Mouse (Mus musculus): ENCODE results near the gene Dmtf1. TPM values are rescaled to one million over a fixed set of nuclear protein-coding genes. Genes with fewer than 3 reads are reported as not detected.
A peak's percentile ranks its signal among the peaks of the same experiment; 100 is the strongest.

The Dmtf1 gene
- polyA plus RNA-seq, 1 experiment from 2014 or later, result 68.6 TPM

GRCm38 (mm10) chr5:9114162-9114561 is 47.4 kb downstream of the Dmtf1 start:
- H3K9me3 ChIP-seq (ENCODE audit: control insufficient read depth, low read length), result no peaks in the 10 kb centered on the region
- peaks cover 12% of the 10 kb centered on the region for H3K36me3 ChIP-seq (ENCODE audit: control insufficient read depth, insufficient read depth, low read length)
- no peak overlapping the region for H3K27ac ChIP-seq (ENCODE audit: low read depth, low read length)
- no peak overlapping the region for H3K9ac ChIP-seq (replicated peaks; ENCODE audit: low read depth, low read length)
- ATAC-seq (ENCODE audit: low read depth), result no peak
- no peak overlapping the region for H3K4me2 ChIP-seq (ENCODE audit: low read depth, low read length)
- no peaks in the 10 kb centered on the region for H3K27me3 ChIP-seq (ENCODE audit: control insufficient read depth, insufficient read depth, low read length)
- WGBS, result 54% methylated on average over 6 of the region's 6 CpGs
- no peak overlapping the region for H3K4me3 ChIP-seq (ENCODE audit: low read depth, low read length)
- no peaks in the 10 kb centered on the region for H3K4me1 ChIP-seq (ENCODE audit: control insufficient read depth, insufficient read depth, low read length)

DNA sequence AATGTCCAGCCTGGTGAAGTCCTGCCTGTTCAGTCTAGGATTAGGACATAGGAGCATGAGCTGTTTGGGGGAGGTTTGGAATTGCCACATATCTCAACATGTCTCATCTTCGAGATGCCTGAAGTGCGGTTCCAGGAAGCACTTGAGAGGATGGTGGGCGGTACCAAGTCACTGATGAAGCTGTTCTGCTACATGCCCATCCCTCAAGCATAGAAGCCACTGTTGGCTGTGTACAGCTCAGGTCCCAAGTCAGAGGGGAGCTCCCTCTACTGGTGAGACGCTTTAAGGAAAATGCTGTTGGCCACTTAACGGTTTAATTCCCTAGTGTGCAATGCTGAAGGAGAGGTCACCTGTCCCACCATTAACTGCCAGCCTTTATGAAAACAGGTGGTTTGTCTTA is 49.8 kb downstream of the Dmtf1 start:
- no peak overlapping the region for H3K4me3 ChIP-seq (ENCODE audit: low read depth, low read length)
- no peaks in the 10 kb centered on the region; the same call in 1 of the 2 replicates for H3K36me3 ChIP-seq (ENCODE audit: control insufficient read depth, insufficient read depth, low read length)
- H3K9ac ChIP-seq (replicated peaks; ENCODE audit: low read depth, low read length), result no peak overlapping the region
- WGBS, result 22% methylated on average over 5 of the region's 5 CpGs
- no peaks in the 10 kb centered on the region for H3K4me1 ChIP-seq (ENCODE audit: control insufficient read depth, insufficient read depth, low read length)
- no peaks in the 10 kb centered on the region for H3K9me3 ChIP-seq (ENCODE audit: control insufficient read depth, low read length)
- H3K27ac ChIP-seq (ENCODE audit: low read depth, low read length), result no peak overlapping the region
- peak; percentile 80 for ATAC-seq (ENCODE audit: low read depth)
- H3K4me2 ChIP-seq (ENCODE audit: low read depth, low read length), result no peak overlapping the region
- no peaks in the 10 kb centered on the region for H3K27me3 ChIP-seq (ENCODE audit: control insufficient read depth, insufficient read depth, low read length)

GRCm38 (mm10) chr5:9111285-9111684 is 50.3 kb downstream of the Dmtf1 start:
- H3K9ac ChIP-seq (replicated peaks; ENCODE audit: low read depth, low read length), result no peak overlapping the region
- no peaks in the 10 kb centered on the region; the same call in 1 of the 2 replicates for H3K36me3 ChIP-seq (ENCODE audit: control insufficient read depth, insufficient read depth, low read length)
- H3K4me1 ChIP-seq (ENCODE audit: control insufficient read depth, insufficient read depth, low read length), result no peaks in the 10 kb centered on the region
- H3K9me3 ChIP-seq (ENCODE audit: control insufficient read depth, low read length), result no peaks in the 10 kb centered on the region
- no peak overlapping the region for H3K27ac ChIP-seq (ENCODE audit: low read depth, low read length)
- H3K4me3 ChIP-seq (ENCODE audit: low read depth, low read length), result no peak overlapping the region
- 54% methylated on average over 2 of the region's 2 CpGs for WGBS
- ATAC-seq (ENCODE audit: low read depth), result no peak; the same call in 1 of the 2 replicates
- no peaks in the 10 kb centered on the region for H3K27me3 ChIP-seq (ENCODE audit: control insufficient read depth, insufficient read depth, low read length)
- no peak overlapping the region for H3K4me2 ChIP-seq (ENCODE audit: low read depth, low read length)

- ATAC-seq (ENCODE audit: low read depth), result no peak
Observed at GRCm38 (mm10) chr5:9109582-9109981, 52.0 kb downstream of the Dmtf1 start.

GRCm38 (mm10) chr5:9108490-9108889 is 53.1 kb downstream of the Dmtf1 start:
- H3K36me3 ChIP-seq (ENCODE audit: control insufficient read depth, insufficient read depth, low read length), result no peaks in the 10 kb centered on the region
- H3K27me3 ChIP-seq (ENCODE audit: control insufficient read depth, insufficient read depth, low read length), result no peaks in the 10 kb centered on the region
- no peak for ATAC-seq (ENCODE audit: low read depth)
- H3K27ac ChIP-seq (ENCODE audit: low read depth, low read length), result no peak overlapping the region
- WGBS, result 81% methylated on average over 5 of the region's 5 CpGs
- H3K4me1 ChIP-seq (ENCODE audit: control insufficient read depth, insufficient read depth, low read length), result no peaks in the 10 kb centered on the region
- no peaks in the 10 kb centered on the region for H3K9me3 ChIP-seq (ENCODE audit: control insufficient read depth, low read length)
- H3K4me2 ChIP-seq (ENCODE audit: low read depth, low read length), result no peak overlapping the region
- no peak overlapping the region for H3K9ac ChIP-seq (replicated peaks; ENCODE audit: low read depth, low read length)
- H3K4me3 ChIP-seq (ENCODE audit: low read depth, low read length), result no peak overlapping the region

More at GRCm38 (mm10) chr5:9109582-9109981, 52.0 kb downstream of the Dmtf1 start:
- H3K36me3 ChIP-seq (ENCODE audit: control insufficient read depth, insufficient read depth, low read length), result no peaks in the 10 kb centered on the region
- no peak overlapping the region for H3K27ac ChIP-seq (ENCODE audit: low read depth, low read length)
- H3K9ac ChIP-seq (replicated peaks; ENCODE audit: low read depth, low read length), result no peak overlapping the region
- no peaks in the 10 kb centered on the region for H3K27me3 ChIP-seq (ENCODE audit: control insufficient read depth, insufficient read depth, low read length)
- no peaks in the 10 kb centered on the region for H3K4me1 ChIP-seq (ENCODE audit: control insufficient read depth, insufficient read depth, low read length)
- H3K4me2 ChIP-seq (ENCODE audit: low read depth, low read length), result no peak overlapping the region
- no peak overlapping the region for H3K4me3 ChIP-seq (ENCODE audit: low read depth, low read length)
- no peaks in the 10 kb centered on the region for H3K9me3 ChIP-seq (ENCODE audit: control insufficient read depth, low read length)

- no peak for ATAC-seq (ENCODE audit: low read depth)
- H3K4me2 ChIP-seq (ENCODE audit: low read depth, low read length), result no peak overlapping the region
- no peak overlapping the region for H3K9ac ChIP-seq (replicated peaks; ENCODE audit: low read depth, low read length)
- H3K9me3 ChIP-seq (ENCODE audit: control insufficient read depth, low read length), result no peaks in the 10 kb centered on the region
- H3K4me3 ChIP-seq (ENCODE audit: low read depth, low read length), result no peak overlapping the region
- 87% methylated on average over 8 of the region's 8 CpGs for WGBS
- no peaks in the 10 kb centered on the region for H3K27me3 ChIP-seq (ENCODE audit: control insufficient read depth, insufficient read depth, low read length)
- no peaks in the 10 kb centered on the region for H3K4me1 ChIP-seq (ENCODE audit: control insufficient read depth, insufficient read depth, low read length)
- H3K36me3 ChIP-seq (ENCODE audit: control insufficient read depth, insufficient read depth, low read length), result no peaks in the 10 kb centered on the region
- H3K27ac ChIP-seq (ENCODE audit: low read depth, low read length), result no peak overlapping the region
Observed at GRCm38 (mm10) chr5:9107296-9108089, 54.1 kb downstream of the Dmtf1 start.

- Histone ChIP-seq H3K4me2 (ENCODE audit: low read depth, low read length) (no peak overlapping the region), H3K4me1 (ENCODE audit: control insufficient read depth, insufficient read depth, low read length) (no peaks in the 10 kb centered on the region), H3K9ac (replicated peaks; ENCODE audit: low read depth, low read length) (no peak overlapping the region), H3K9me3 (ENCODE audit: control insufficient read depth, low read length) (no peaks in the 10 kb centered on the region), H3K27me3 (ENCODE audit: control insufficient read depth, insufficient read depth, low read length) (no peaks in the 10 kb centered on the region), H3K27ac (ENCODE audit: low read depth, low read length) (no peak overlapping the region), H3K4me3 (ENCODE audit: low read depth, low read length) (no peak overlapping the region), H3K36me3 (ENCODE audit: control insufficient read depth, insufficient read depth, low read length) (no peaks in the 10 kb centered on the region)
- WGBS, result 91% methylated on average over 6 of the region's 6 CpGs
- ATAC-seq (ENCODE audit: low read depth), result no peak
Observed at GRCm38 (mm10) chr5:9106806-9107205, 54.8 kb downstream of the Dmtf1 start.

DNA sequence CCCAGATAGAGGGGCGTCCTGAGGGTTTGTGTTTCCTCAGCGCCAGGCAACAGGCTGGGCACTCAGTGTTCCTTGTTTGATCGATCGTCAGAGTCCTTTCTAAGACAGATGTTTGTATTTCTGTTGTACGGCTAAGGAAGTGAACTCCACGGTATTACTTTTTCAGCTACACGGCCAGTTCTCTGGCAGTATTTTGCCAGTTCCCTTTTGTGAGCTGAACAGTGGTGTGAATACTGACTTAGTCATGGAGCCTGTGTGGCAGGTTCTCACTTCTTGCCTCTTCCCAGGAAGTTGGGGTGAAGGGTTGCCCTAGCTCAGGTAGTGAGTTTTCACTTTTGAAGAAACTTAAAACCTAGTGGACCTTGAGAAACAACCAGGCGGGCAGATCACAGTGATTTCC is 57.6 kb downstream of the Dmtf1 start:
- no peak overlapping the region for H3K4me2 ChIP-seq (ENCODE audit: low read depth, low read length)
- no peak overlapping the region for H3K4me3 ChIP-seq (ENCODE audit: low read depth, low read length)
- H3K36me3 ChIP-seq (ENCODE audit: control insufficient read depth, insufficient read depth, low read length), result no peaks in the 10 kb centered on the region
- WGBS, result 87% methylated on average over 8 of the region's 8 CpGs
- no peaks in the 10 kb centered on the region for H3K4me1 ChIP-seq (ENCODE audit: control insufficient read depth, insufficient read depth, low read length)
- H3K27me3 ChIP-seq (ENCODE audit: control insufficient read depth, insufficient read depth, low read length), result no peaks in the 10 kb centered on the region; the same call in 1 of the 2 replicates
- H3K27ac ChIP-seq (ENCODE audit: low read depth, low read length), result no peak overlapping the region
- H3K9me3 ChIP-seq (ENCODE audit: control insufficient read depth, low read length), result no peaks in the 10 kb centered on the region
- ATAC-seq (ENCODE audit: low read depth), result no peak
- no peak overlapping the region for H3K9ac ChIP-seq (replicated peaks; ENCODE audit: low read depth, low read length)

DNA sequence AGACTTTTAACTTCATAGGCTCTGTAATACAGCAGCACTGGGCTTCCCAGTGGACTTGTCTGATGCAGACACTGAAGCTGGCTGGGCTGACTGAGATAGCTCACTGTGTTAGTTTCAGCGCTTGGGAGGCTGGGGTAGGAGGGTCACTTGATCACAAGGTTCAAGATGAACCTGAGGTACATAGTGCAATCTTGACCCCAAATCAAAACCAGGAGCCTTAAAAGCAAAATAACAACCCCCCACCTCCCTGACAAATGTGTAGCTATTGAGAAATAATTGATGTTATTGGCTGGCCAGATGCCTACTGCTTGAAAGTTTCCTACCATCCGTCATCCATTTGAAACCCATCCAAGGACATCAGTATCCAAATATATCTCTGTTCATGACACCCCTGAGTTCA is 58.9 kb downstream of the Dmtf1 start:
- no peaks in the 10 kb centered on the region for H3K4me1 ChIP-seq (ENCODE audit: control insufficient read depth, insufficient read depth, low read length)
- no peak overlapping the region for H3K4me2 ChIP-seq (ENCODE audit: low read depth, low read length)
- H3K9ac ChIP-seq (replicated peaks; ENCODE audit: low read depth, low read length), result no peak overlapping the region
- 91% methylated on average over 2 of the region's 2 CpGs for WGBS
- no peak for ATAC-seq (ENCODE audit: low read depth)
- H3K4me3 ChIP-seq (ENCODE audit: low read depth, low read length), result no peak overlapping the region
- no peaks in the 10 kb centered on the region; the same call in 1 of the 2 replicates for H3K27me3 ChIP-seq (ENCODE audit: control insufficient read depth, insufficient read depth, low read length)
- H3K27ac ChIP-seq (ENCODE audit: low read depth, low read length), result no peak overlapping the region
- no peaks in the 10 kb centered on the region for H3K36me3 ChIP-seq (ENCODE audit: control insufficient read depth, insufficient read depth, low read length)
- H3K9me3 ChIP-seq (ENCODE audit: control insufficient read depth, low read length), result no peaks in the 10 kb centered on the region
